Mouse (Mus musculus) inflammation-experienced regulatory T-cells, adult 6 months (primary cell): ENCODE measurements around the gene Galntl6. TPM values are rescaled to one million over a fixed set of nuclear protein-coding genes. Genes with fewer than 3 reads are reported as not detected.
A peak's percentile ranks its signal among the peaks of the same experiment; 100 is the strongest.

Source experiments
- ATAC-seq: one replicate; pipeline ENCODE4 v1.8.0; 2017
- polyA plus RNA-seq, 3 experiments: library from polyadenylated mRNA; unstranded; fragments of 100-300 nt; shearing (Covaris generic); gene quantifications; one replicate each; pipeline ENCODE4 v1.2.1; 2017

The Galntl6 gene
- polyA plus RNA-seq, 3 experiments from 2014 or later: 0.05 TPM; not detected in 2

GRCm38 (mm10) chr8:57841446-57841845, 1071.0 kb downstream of the Galntl6 start:
- ATAC-seq: no peak

GRCm38 (mm10) chr8:57837384-57837783, 1075.1 kb downstream of the Galntl6 start:
- ATAC-seq: no peak

- no peak for ATAC-seq
Measured at GRCm38 (mm10) chr8:57836981-57837380, 1075.5 kb downstream of the Galntl6 start.

GRCm38 (mm10) chr8:57836201-57836883, 1076.1 kb downstream of the Galntl6 start:
- no peak for ATAC-seq

GRCm38 (mm10) chr8:57823151-57823550, 1089.3 kb downstream of the Galntl6 start:
- no peak for ATAC-seq

GRCm38 (mm10) chr8:57816034-57816433, 1096.4 kb downstream of the Galntl6 start:
- ATAC-seq: no peak

- no peak for ATAC-seq
Measured at GRCm38 (mm10) chr8:57807060-57807459, 1105.4 kb downstream of the Galntl6 start.

- no peak for ATAC-seq
Measured at GRCm38 (mm10) chr8:57805094-57805493, 1107.3 kb downstream of the Galntl6 start.

GRCm38 (mm10) chr8:57803821-57804220, 1108.6 kb downstream of the Galntl6 start:
- no peak for ATAC-seq

GRCm38 (mm10) chr8:57801197-57801596, 1111.2 kb downstream of the Galntl6 start:
- ATAC-seq: no peak

GRCm38 (mm10) chr8:57800327-57800726, 1112.1 kb downstream of the Galntl6 start:
- ATAC-seq: peak; percentile 85

- peak; percentile 82 for ATAC-seq
Measured at GRCm38 (mm10) chr8:57799797-57800204, 1112.6 kb downstream of the Galntl6 start.

GRCm38 (mm10) chr8:57793455-57793854, 1119.0 kb downstream of the Galntl6 start:
- no peak for ATAC-seq

GRCm38 (mm10) chr8:57792246-57792645, 1120.2 kb downstream of the Galntl6 start:
- peak; percentile 42 for ATAC-seq

GRCm38 (mm10) chr8:57791309-57791721, 1121.1 kb downstream of the Galntl6 start:
- ATAC-seq: peak; percentile 58

- ATAC-seq: no peak
Measured at GRCm38 (mm10) chr8:57779551-57779950, 1132.9 kb downstream of the Galntl6 start.

GRCm38 (mm10) chr8:57777988-57778721, 1134.3 kb downstream of the Galntl6 start:
- ATAC-seq: no peak

GRCm38 (mm10) chr8:57776723-57777122, 1135.7 kb downstream of the Galntl6 start:
- ATAC-seq: no peak

- ATAC-seq: no peak
Measured at GRCm38 (mm10) chr8:57772732-57773265, 1139.6 kb downstream of the Galntl6 start.

- ATAC-seq: no peak
Measured at GRCm38 (mm10) chr8:57767541-57767940, 1144.9 kb downstream of the Galntl6 start.

GRCm38 (mm10) chr8:57766471-57767065, 1145.9 kb downstream of the Galntl6 start:
- ATAC-seq: no peak

- ATAC-seq: no peak
Measured at GRCm38 (mm10) chr8:57765726-57766351, 1146.6 kb downstream of the Galntl6 start.

GRCm38 (mm10) chr8:57765192-57765591, 1147.2 kb downstream of the Galntl6 start:
- ATAC-seq: no peak
